Comparison of ENCODE assay signal across 22 mouse cellular contexts in the genomic region with DNA sequence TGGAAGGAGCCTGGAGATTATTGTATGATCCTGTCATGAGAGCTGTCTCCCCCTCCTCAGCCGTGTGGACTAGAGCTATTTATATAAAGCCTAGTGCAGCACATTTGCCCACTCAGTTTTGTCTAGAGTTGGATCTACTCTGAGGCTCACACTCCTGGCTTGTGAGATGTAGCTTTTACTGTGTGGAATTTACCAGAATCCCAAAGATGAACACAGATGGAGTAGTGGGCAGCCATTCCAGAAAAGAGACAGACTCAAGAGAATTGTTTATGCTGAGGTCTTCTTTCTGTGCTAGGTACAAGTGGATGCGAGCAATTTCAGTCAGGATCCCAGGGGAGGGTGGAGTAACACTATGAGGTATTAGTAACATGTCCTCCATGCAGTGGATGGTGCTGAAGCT. TPM values are rescaled to one million over a fixed set of nuclear protein-coding genes. Genes with fewer than 3 reads are reported as not detected.
A peak's percentile ranks its signal among the peaks of the same experiment; 100 is the strongest.
DNase-seq lines count a peak whose midpoint lies in the region.
"Had no signal": no experiment of that assay in that cellular context is flagged by ENCODE, and none has a peak within 500 bp of the region (broad histone marks: within the 10 kb centered on the region; RNA-seq: fewer than 3 reads in every experiment).

No protein-coding gene starts in this region.

- intact Hi-C loops in left cerebral cortex, postnatal 25 days (cut with DNase I): loop anchor here (2.0 kb wide), 1 partner anchor 40 kb away; no protein-coding TSS in a partner anchor

- DNase-seq in frontal cortex, postnatal 36 days (ENCODE audit: low spot score in 2 of 2): peak; percentile 24 to 69
- DNase-seq in frontal cortex, postnatal 14 days (ENCODE audit: low spot score in 2 of 2): no peak
- peak; percentile 22 to 54 for DNase-seq in right cerebral cortex, postnatal 36 days (ENCODE audit: low spot score in 2 of 2)
- DNase-seq in right cerebral cortex, postnatal 25 days: no peak
- DNase-seq in left cerebral cortex, postnatal 25 days (ENCODE audit: low spot score in 2 of 2): peak; percentile 31 to 90
- DNase-seq in adrenal gland, postnatal 36 days: no peak
- no peak for DNase-seq in gastrocnemius, postnatal 10 days
- DNase-seq: adrenal gland, postnatal 25 days; cerebellum, adult 2 months; cerebellum, postnatal 14 days; gastrocnemius, postnatal 25 days; heart, postnatal 10 days; kidney, adult 11 months; kidney, postnatal 14 days; layer of hippocampus, adult 9-11 months; retina, postnatal 1 day; thymus, adult 18-20 months; thymus, postnatal 25 days had no signal

RNA-seq across cellular contexts. Expression of a gene that starts 2.2 kb away (rescaled TPM):
- total RNA-seq in left cerebral cortex, postnatal 25 days (2021): under 1 TPM in 1 of 2 experiments, not detected in 1; 0.14 TPM
- total RNA-seq in adrenal gland, postnatal 36 days (2021): not detected
- total RNA-seq in gastrocnemius, postnatal 10 days (2021): not detected
- total RNA-seq: adrenal gland, postnatal 25 days; gastrocnemius, postnatal 25 days; heart, adult 8-10 months; heart, postnatal 10 days; megakaryocyte progenitor cell, adult 5-6 weeks had no signal

RNA-seq across cellular contexts. Expression of a gene that starts 9.1 kb away (rescaled TPM):
- total RNA-seq in left cerebral cortex, postnatal 25 days (2021): under 1 TPM; 0.23 to 0.34 TPM
- not detected for total RNA-seq in adrenal gland, postnatal 36 days (2021)
- total RNA-seq in gastrocnemius, postnatal 10 days (2021): under 1 TPM; 0.18 to 0.33 TPM
- total RNA-seq: adrenal gland, adult 18-20 months; adrenal gland, postnatal 25 days had no signal

RNA-seq across cellular contexts. Expression of a gene that starts 17.3 kb away (rescaled TPM):
- not detected for total RNA-seq in left cerebral cortex, postnatal 25 days (2021)
- total RNA-seq in adrenal gland, postnatal 36 days (2021): not detected
- not detected for total RNA-seq in gastrocnemius, postnatal 10 days (2021)
- total RNA-seq: adrenal gland, adult 18-20 months; adrenal gland, postnatal 25 days; gastrocnemius, postnatal 25 days; heart, adult 8-10 months; heart, postnatal 10 days; left cerebral cortex, adult 8-10 months; megakaryocyte progenitor cell, adult 5-6 weeks had no signal

RNA-seq across cellular contexts. Expression of a gene that starts 35.3 kb away (rescaled TPM):
- not detected for total RNA-seq in left cerebral cortex, postnatal 25 days (2021)
- not detected for total RNA-seq in adrenal gland, postnatal 36 days (2021)
- not detected for total RNA-seq in gastrocnemius, postnatal 10 days (2021)
- total RNA-seq: adrenal gland, adult 18-20 months; adrenal gland, postnatal 25 days; gastrocnemius, postnatal 25 days; heart, adult 8-10 months; heart, postnatal 10 days; left cerebral cortex, adult 8-10 months; megakaryocyte progenitor cell, adult 5-6 weeks had no signal

RNA-seq across cellular contexts. Expression of a gene that starts 43.3 kb away (rescaled TPM):
- total RNA-seq in left cerebral cortex, postnatal 25 days (2021): 10 to 100 TPM; 69.0 to 79.2 TPM
- 100 to 1,000 TPM; 113 to 135 TPM for total RNA-seq in adrenal gland, postnatal 36 days (2021)
- 10 to 100 TPM; 42.7 to 60.3 TPM for total RNA-seq in gastrocnemius, postnatal 10 days (2021)

Comparison
In these comparisons a context has a peak if more than half of its experiments do, and no peak if none do; other contexts are left out.
1. DNase-seq: peak in frontal cortex, postnatal 36 days (2 of 2), right cerebral cortex, postnatal 36 days (2 of 2) and left cerebral cortex, postnatal 25 days (2 of 2); none in frontal cortex, postnatal 14 days (0 of 2), right cerebral cortex, postnatal 25 days (single experiment), adrenal gland, postnatal 36 days (0 of 2) and gastrocnemius, postnatal 10 days (single experiment).